Mouse (Mus musculus) embryonic facial prominence, embryonic 11.5 days (tissue): ENCODE measurements around the gene Olfr588-ps1. TPM values are rescaled to one million over a fixed set of nuclear protein-coding genes. Genes with fewer than 3 reads are reported as not detected.
"Not testable (repeated sequence)": the region's sequence is repeated elsewhere in the genome, so short reads cannot be mapped to it uniquely, and the experiment has no call there.

Experiments
- ATAC-seq: fragments of 200-750 bp; cut with Nextera tagmentation; replicated peaks from 2 replicates; pipeline ENCODE4 v1.8.0; 2017; ENCODE audit warnings: low read depth; ENCODE audit not compliant: insufficient number of reproducible peaks, low FRiP score, low TSS enrichment
- DNase-seq: peaks from one replicate; pipeline ENCODE4 v3.0.0-alpha.2; 2015; ENCODE audit warnings: low spot score
- H3K27ac ChIP-seq: fragments of 300-500 bp; sonication (generic); replicated peaks from 2 replicates; pipeline ENCODE4 v1.5.1; 2014; ENCODE audit warnings: mild to moderate bottlenecking, low read depth, low read length, control low read depth
- H3K27me3 ChIP-seq: fragments of 300-500 bp; sonication (generic); 2 replicates; pipeline ENCODE4 v1.6.1; 2014; ENCODE audit warnings: mild to moderate bottlenecking, low read length, moderate library complexity, mixed read lengths; ENCODE audit not compliant: control insufficient read depth, insufficient read depth
- H3K36me3 ChIP-seq: fragments of 300-500 bp; sonication (generic); replicated peaks from 2 replicates; pipeline ENCODE4 v1.6.1; 2014; ENCODE audit warnings: low read depth, mild to moderate bottlenecking, low read length, moderate library complexity, mixed read lengths; ENCODE audit not compliant: control insufficient read depth, insufficient read depth
- H3K4me1 ChIP-seq: fragments of 300-500 bp; sonication (generic); 2 replicates; pipeline ENCODE4 v1.6.1; 2014; ENCODE audit warnings: low read length, mixed read lengths; ENCODE audit not compliant: control insufficient read depth, insufficient read depth
- H3K4me2 ChIP-seq: fragments of 300-500 bp; sonication (generic); 2 replicates; pipeline ENCODE4 v1.6.1; 2014; ENCODE audit warnings: low read depth, mild to moderate bottlenecking, control low read depth, low read length, moderate library complexity
- H3K4me3 ChIP-seq: fragments of 300-500 bp; sonication (generic); 2 replicates; pipeline ENCODE4 v1.5.1; 2014; ENCODE audit warnings: low read depth, low read length, control low read depth
- H3K9ac ChIP-seq: fragments of 300-500 bp; sonication (generic); replicated peaks from 2 replicates; pipeline ENCODE4 v1.6.1; 2014; ENCODE audit warnings: mild to moderate bottlenecking, control low read depth, low read length
- H3K9me3 ChIP-seq: fragments of 300-500 bp; sonication (generic); replicated peaks from 2 replicates; pipeline ENCODE4 v1.6.1; 2016; ENCODE audit warnings: mild to moderate bottlenecking, low read length, inconsistent platforms, mixed read lengths; ENCODE audit not compliant: control insufficient read depth
- WGBS: fragments of 180-500 bp; shearing (Covaris S2); extraction: QIAGEN DNeasy Blood & Tissue Kit; methylation state at CpG from one replicate; pipeline ENCODE4 v1.1.7; 2014; 5-methylcytosine and 5-hydroxymethylcytosine counted together
- polyA plus RNA-seq: library from polyadenylated mRNA; unstranded; fragments of >200 nt; fragmentation: Nextera tagmentation; extraction: Ambion mirVana; gene quantifications from 2 replicates; pipeline ENCODE4 v1.2.1, GENCODE M21; 2014

Gene Olfr588-ps1
- polyA plus RNA-seq, result not detected in 2 replicates

GRCm38 (mm10) chr7:103140579-103140978, at the start of gene Olfr588-ps1:
TSS of gene Olfr588-ps1 (plus strand) at chr7:103140879.
- Histone ChIP-seq H3K27me3 (no peaks in the 10 kb centered on the region), H3K9me3 (no peaks in the 10 kb centered on the region), H3K4me3 (no peak within 1 kb of the TSS), H3K27ac (no peak within 1 kb of the TSS), H3K36me3 (no peaks in the 10 kb centered on the region), H3K9ac (no peak within 1 kb of the TSS), H3K4me1 (no peaks in the 10 kb centered on the region), H3K4me2 (no peak within 1 kb of the TSS)
- no peak for ATAC-seq
- 88% methylated on average over 1 of the region's 1 CpGs for WGBS
- DNase-seq, result no peak

GRCm38 (mm10) chr7:103097420-103097819, 43.3 kb upstream of the Olfr588-ps1 start, which contains the start of gene Olfr585:
TSS of gene Olfr585 (plus strand) at chr7:103097720.
- no peaks in the 10 kb centered on the region for H3K4me1 ChIP-seq
- H3K27me3 ChIP-seq, result no peaks in the 10 kb centered on the region
- 86% methylated on average over 1 of the region's 1 CpGs for WGBS
- no peak for DNase-seq
- no peaks in the 10 kb centered on the region for H3K9me3 ChIP-seq
- H3K27ac ChIP-seq, result no peak within 1 kb of the TSS
- H3K4me2 ChIP-seq, result no peak within 1 kb of the TSS
- H3K9ac ChIP-seq, result no peak within 1 kb of the TSS
- no peak within 1 kb of the TSS for H3K4me3 ChIP-seq
- H3K36me3 ChIP-seq, result no peaks in the 10 kb centered on the region
- no peak for ATAC-seq

GRCm38 (mm10) chr7:103119406-103119805, 21.3 kb upstream of the Olfr588-ps1 start:
- H3K4me3 ChIP-seq, result no peak overlapping the region
- 47% methylated on average over 3 of the region's 3 CpGs for WGBS
- no peaks in the 10 kb centered on the region for H3K27me3 ChIP-seq
- no peak overlapping the region for H3K27ac ChIP-seq
- ATAC-seq (no peak), DNase-seq (no peak)
- H3K9ac ChIP-seq, result no peak overlapping the region
- no peak overlapping the region for H3K4me2 ChIP-seq
- no peaks in the 10 kb centered on the region for H3K9me3 ChIP-seq
- no peaks in the 10 kb centered on the region for H3K36me3 ChIP-seq
- no peaks in the 10 kb centered on the region for H3K4me1 ChIP-seq

GRCm38 (mm10) chr7:103125538-103125937, 15.1 kb upstream of the Olfr588-ps1 start, which contains the start of gene Olfr586:
TSS of gene Olfr586 (minus strand) at chr7:103125638.
- H3K4me3 ChIP-seq, result no peak within 1 kb of the TSS
- no peaks in the 10 kb centered on the region for H3K4me1 ChIP-seq
- ATAC-seq (no peak), DNase-seq (no peak)
- no peaks in the 10 kb centered on the region for H3K36me3 ChIP-seq
- no peaks in the 10 kb centered on the region for H3K27me3 ChIP-seq
- 91% methylated on average over 3 of the region's 3 CpGs for WGBS
- no peaks in the 10 kb centered on the region for H3K9me3 ChIP-seq
- H3K9ac ChIP-seq, result no peak within 1 kb of the TSS
- no peak within 1 kb of the TSS for H3K27ac ChIP-seq
- no peak within 1 kb of the TSS for H3K4me2 ChIP-seq

- H3K27ac ChIP-seq, result no peak within 1 kb of the TSS
- no peaks in the 10 kb centered on the region for H3K9me3 ChIP-seq
- no peak within 1 kb of the TSS for H3K4me2 ChIP-seq
- ATAC-seq, result no peak
- WGBS, result 68% methylated on average over 2 of the region's 2 CpGs
- no peak within 1 kb of the TSS for H3K9ac ChIP-seq
- H3K36me3 ChIP-seq, result no peaks in the 10 kb centered on the region
- no peaks in the 10 kb centered on the region for H3K27me3 ChIP-seq
- DNase-seq, result no peak
- H3K4me3 ChIP-seq, result no peak within 1 kb of the TSS
- H3K4me1 ChIP-seq, result no peaks in the 10 kb centered on the region
Measured at GRCm38 (mm10) chr7:103156256-103156655, 15.6 kb downstream of the Olfr588-ps1 start, which contains the start of gene Olfr589. TSS of gene Olfr589 (minus strand) at chr7:103156356.

- DNase-seq (no peak), ATAC-seq (no peak)
- Histone ChIP-seq H3K4me3 (no peak overlapping the region), H3K36me3 (no peaks in the 10 kb centered on the region), H3K9me3 (no peaks in the 10 kb centered on the region), H3K27me3 (no peaks in the 10 kb centered on the region), H3K4me2 (no peak overlapping the region), H3K27ac (no peak overlapping the region), H3K4me1 (no peaks in the 10 kb centered on the region), H3K9ac (no peak overlapping the region)
- 87% methylated on average over 5 of the region's 5 CpGs for WGBS
Measured at GRCm38 (mm10) chr7:103169697-103170096, 29.0 kb downstream of the Olfr588-ps1 start.

GRCm38 (mm10) chr7:103178240-103178639, 37.6 kb downstream of the Olfr588-ps1 start, which contains the start of gene Olfr591:
TSS of gene Olfr591 (minus strand) at chr7:103178340.
- 93% methylated on average over 1 of the region's 1 CpGs for WGBS
- no peak for DNase-seq

GRCm38 (mm10) chr7:103184503-103184902, 43.8 kb downstream of the Olfr588-ps1 start, which contains the start of gene Olfr592:
TSS of gene Olfr592 (plus strand) at chr7:103184803.
- H3K4me1 ChIP-seq, DNase-seq, H3K9me3 ChIP-seq, H3K9ac ChIP-seq, H3K4me2 ChIP-seq, ATAC-seq, H3K27me3 ChIP-seq, H3K27ac ChIP-seq, H3K36me3 ChIP-seq, H3K4me3 ChIP-seq: not testable (repeated sequence)
- 82% methylated on average over 1 of the region's 1 CpGs for WGBS

More at GRCm38 (mm10) chr7:103178240-103178639, 37.6 kb downstream of the Olfr588-ps1 start, which contains the start of gene Olfr591:
- no peak within 1 kb of the TSS for H3K27ac ChIP-seq
- no peaks in the 10 kb centered on the region for H3K4me1 ChIP-seq
- no peaks in the 10 kb centered on the region for H3K36me3 ChIP-seq
- no peaks in the 10 kb centered on the region for H3K27me3 ChIP-seq
- no peaks in the 10 kb centered on the region for H3K9me3 ChIP-seq
- H3K4me2 ChIP-seq, result no peak within 1 kb of the TSS
- H3K9ac ChIP-seq, result no peak within 1 kb of the TSS
- no peak for ATAC-seq
- no peak within 1 kb of the TSS for H3K4me3 ChIP-seq
